Mouse (Mus musculus): Measurements from ENCODE around the gene Gm44503. TPM values are rescaled to one million over a fixed set of nuclear protein-coding genes. Genes with fewer than 3 reads are reported as not detected.
A peak's percentile ranks its signal among the peaks of the same experiment; 100 is the strongest.

The Gm44503 gene
- total and polyA plus RNA-seq, 3 experiments: not detected

GRCm38 (mm10) chr9:72911381-72911780, 47.3 kb upstream of the Gm44503 start:
- Histone ChIP-seq H3K4me1 (ENCODE audit: control insufficient read depth in 1 of 2, insufficient read depth in 2 of 2, low read length in 2 of 2) (no peaks in the 10 kb centered on the region; a peak in 1 of 4 replicates), H3K9me3 (replicated peaks; ENCODE audit: insufficient read depth, low read length) (no peaks in the 10 kb centered on the region), H3K79me2 (ENCODE audit: control insufficient read depth, insufficient read depth, low read length, poor library complexity) (no peaks in the 10 kb centered on the region), H3K4me3 (ENCODE audit: control insufficient read depth in 1 of 2, insufficient read depth in 1 of 2, low read depth in 2 of 2, low read length in 2 of 2) (no peak overlapping the region), H3K27me3 (ENCODE audit: control insufficient read depth in 1 of 2, insufficient read depth in 2 of 2, low read length in 2 of 2) (peaks cover 0 to 2% of the 10 kb centered on the region in 2 experiments; a peak in 1 of 4 replicates), H3K27ac (ENCODE audit: control insufficient read depth, low read depth, low read length) (no peak overlapping the region), H3K9ac (ENCODE audit: control insufficient read depth, low read depth, low read length, poor library complexity, severe bottlenecking) (no peak overlapping the region), H3K36me3 (ENCODE audit: control insufficient read depth in 1 of 2, insufficient read depth in 2 of 2, low read length in 2 of 2) (peaks cover 0 to 6% of the 10 kb centered on the region in 2 experiments; a peak in 2 of 4 replicates)
- no peak for TF ChIP-seq CHD2 (IDR thresholded peaks at IDR 0.05; ENCODE audit: low read length)
- TF ChIP-seq NELFE (IDR thresholded peaks at IDR 0.05; ENCODE audit: low read depth, low read length): no peak
- TF ChIP-seq ZMIZ1 (IDR thresholded peaks at IDR 0.05; ENCODE audit: low read depth, low read length): no peak
- TF ChIP-seq CTCF (IDR thresholded peaks at IDR 0.05 in 2 of 3, conservative IDR thresholded peaks at IDR 0.05 in 1 of 3; ENCODE audit: control insufficient read depth in 1 of 3, insufficient read depth in 1 of 3, low read depth in 2 of 3, low read length in 3 of 3, poor library complexity in 1 of 3, severe bottlenecking in 1 of 3): peak in 1 of 3 experiments; percentile 17; a peak in 1 of 6 replicates
- no peak for TF ChIP-seq MYC (IDR thresholded peaks at IDR 0.05; ENCODE audit: low read depth, low read length)
- TF ChIP-seq KAT2A (conservative IDR thresholded peaks at IDR 0.05; ENCODE audit: low read depth, low read length): no peak
- no peak for DNase-seq (ENCODE audit: low read depth, low spot score)

GRCm38 (mm10) chr9:72913551-72913950, 45.1 kb upstream of the Gm44503 start:
- no peaks in the 10 kb centered on the region; a peak in 1 of 4 replicates for H3K4me1 ChIP-seq (ENCODE audit: control insufficient read depth in 1 of 2, insufficient read depth in 2 of 2, low read length in 2 of 2)
- peaks cover 0 to 6% of the 10 kb centered on the region in 2 experiments; a peak in 2 of 4 replicates for H3K36me3 ChIP-seq (ENCODE audit: control insufficient read depth in 1 of 2, insufficient read depth in 2 of 2, low read length in 2 of 2)
- no peak for DNase-seq (ENCODE audit: low read depth, low spot score)
- no peak overlapping the region for H3K9ac ChIP-seq (ENCODE audit: control insufficient read depth, low read depth, low read length, poor library complexity, severe bottlenecking)
- no peak overlapping the region for H3K27ac ChIP-seq (ENCODE audit: control insufficient read depth, low read depth, low read length)
- no peaks in the 10 kb centered on the region for H3K9me3 ChIP-seq (replicated peaks; ENCODE audit: insufficient read depth, low read length)
- TF ChIP-seq GATA1 (IDR thresholded peaks at IDR 0.05; ENCODE audit: low read depth, low read length) (peak; percentile 35; the same call in 1 of the 2 replicates), ELF1 (IDR thresholded peaks at IDR 0.05; ENCODE audit: low read depth, low read length) (no peak), ZC3H11A (IDR thresholded peaks at IDR 0.05; ENCODE audit: low read depth, low read length) (no peak), BHLHE40 (IDR thresholded peaks at IDR 0.05; ENCODE audit: borderline replicate concordance, low read depth, low read length) (no peak), POLR2AphosphoS2 (IDR thresholded peaks at IDR 0.05; ENCODE audit: low read length) (no peak)
- H3K79me2 ChIP-seq (ENCODE audit: control insufficient read depth, insufficient read depth, low read length, poor library complexity): no peaks in the 10 kb centered on the region
- H3K27me3 ChIP-seq (ENCODE audit: control insufficient read depth in 1 of 2, insufficient read depth in 2 of 2, low read length in 2 of 2): peaks cover 0 to 5% of the 10 kb centered on the region in 2 experiments; a peak in 2 of 4 replicates
- no peak overlapping the region for H3K4me3 ChIP-seq (ENCODE audit: control insufficient read depth in 1 of 2, insufficient read depth in 1 of 2, low read depth in 2 of 2, low read length in 2 of 2)

- H3K4me1 ChIP-seq (ENCODE audit: control insufficient read depth in 1 of 2, insufficient read depth in 2 of 2, low read length in 2 of 2): no peaks in the 10 kb centered on the region
- H3K27ac ChIP-seq (ENCODE audit: control insufficient read depth, low read depth, low read length): no peak overlapping the region
- H3K36me3 ChIP-seq (ENCODE audit: control insufficient read depth in 1 of 2, insufficient read depth in 2 of 2, low read length in 2 of 2): peaks cover 0 to 3% of the 10 kb centered on the region in 2 experiments; a peak in 1 of 4 replicates
- no peak for TF ChIP-seq TAL1 (IDR thresholded peaks at IDR 0.05; ENCODE audit: low read length)
- TF ChIP-seq JUND (IDR thresholded peaks at IDR 0.05; ENCODE audit: low read depth, low read length): no peak
- TF ChIP-seq NRF1 (IDR thresholded peaks at IDR 0.05; ENCODE audit: insufficient read depth, low read depth, low read length, poor library complexity, severe bottlenecking): no peak
- TF ChIP-seq EP300 (IDR thresholded peaks at IDR 0.05; ENCODE audit: low read depth in 1 of 2, low read length in 2 of 2): no peak
- no peak for TF ChIP-seq POLR2AphosphoS2 (IDR thresholded peaks at IDR 0.05; ENCODE audit: low read length)
- TF ChIP-seq GATA1 (IDR thresholded peaks at IDR 0.05; ENCODE audit: low read depth, low read length): no peak
- no peak for TF ChIP-seq POLR2AphosphoS5 (IDR thresholded peaks at IDR 0.05; ENCODE audit: borderline replicate concordance, low read depth, low read length)
- TF ChIP-seq RAD21 (IDR thresholded peaks at IDR 0.05; ENCODE audit: low read depth, low read length): no peak
- no peaks in the 10 kb centered on the region for H3K9me3 ChIP-seq (replicated peaks; ENCODE audit: insufficient read depth, low read length)
- H3K79me2 ChIP-seq (ENCODE audit: control insufficient read depth, insufficient read depth, low read length, poor library complexity): no peaks in the 10 kb centered on the region
- H3K9ac ChIP-seq (ENCODE audit: control insufficient read depth, low read depth, low read length, poor library complexity, severe bottlenecking): no peak overlapping the region
- no peak overlapping the region for H3K4me3 ChIP-seq (ENCODE audit: control insufficient read depth in 1 of 2, insufficient read depth in 1 of 2, low read depth in 2 of 2, low read length in 2 of 2)
- H3K27me3 ChIP-seq (ENCODE audit: control insufficient read depth in 1 of 2, insufficient read depth in 2 of 2, low read length in 2 of 2): peaks cover 0 to 5% of the 10 kb centered on the region in 2 experiments; a peak in 2 of 4 replicates
- no peak for DNase-seq (ENCODE audit: low read depth, low spot score)
Observed at GRCm38 (mm10) chr9:72915728-72916127, 42.9 kb upstream of the Gm44503 start.

Measured in MEL (cell line).